Mouse (Mus musculus) neural tube, embryonic 11.5 days (tissue): ENCODE results near the gene Myo18a. TPM values are rescaled to one million over a fixed set of nuclear protein-coding genes. Genes with fewer than 3 reads are reported as not detected.
A peak's percentile ranks its signal among the peaks of the same experiment; 100 is the strongest.

Experiments used
- ATAC-seq: fragments of 200-750 bp; cut with Nextera tagmentation; 2 replicates; pipeline ENCODE4 v1.8.0; 2017; ENCODE audit warnings: moderate number of reproducible peaks, mild to moderate bottlenecking, moderate TSS enrichment, moderate library complexity; ENCODE audit not compliant: insufficient read depth, low FRiP score, low TSS enrichment
- DNase-seq: peaks from one replicate; pipeline ENCODE4 v3.0.0-alpha.2; 2015; ENCODE audit warnings: low spot score
- H3K27ac ChIP-seq: fragments of 300-500 bp; sonication (generic); 2 replicates; pipeline ENCODE4 v1.5.1; 2014; ENCODE audit warnings: low read depth, mild to moderate bottlenecking, low read length
- H3K27me3 ChIP-seq: fragments of 300-500 bp; sonication (generic); 2 replicates; pipeline ENCODE4 v1.6.1; 2014; ENCODE audit warnings: mild to moderate bottlenecking, low read length, mixed read lengths; ENCODE audit not compliant: control insufficient read depth, insufficient read depth
- H3K36me3 ChIP-seq: fragments of 300-500 bp; sonication (generic); 2 replicates; pipeline ENCODE4 v1.6.1; 2014; ENCODE audit warnings: mild to moderate bottlenecking, low read length, moderate library complexity, mixed read lengths; ENCODE audit not compliant: control insufficient read depth, insufficient read depth
- H3K4me1 ChIP-seq: fragments of 300-500 bp; sonication (generic); 2 replicates; pipeline ENCODE4 v1.6.1; 2014; ENCODE audit warnings: low read length, mixed read lengths; ENCODE audit not compliant: control insufficient read depth, insufficient read depth
- H3K4me2 ChIP-seq: fragments of 300-500 bp; sonication (generic); 2 replicates; pipeline ENCODE4 v1.6.1; 2014; ENCODE audit warnings: low read depth, mild to moderate bottlenecking, moderate library complexity
- H3K4me3 ChIP-seq: fragments of 300-500 bp; sonication (generic); 2 replicates; pipeline ENCODE4 v1.5.1; 2014; ENCODE audit warnings: low read depth, low read length
- H3K9ac ChIP-seq: fragments of 300-500 bp; sonication (generic); 2 replicates; pipeline ENCODE4 v1.6.1; 2014; ENCODE audit warnings: mild to moderate bottlenecking, low read length
- H3K9me3 ChIP-seq: fragments of 300-500 bp; sonication (generic); 2 replicates; pipeline ENCODE4 v1.6.1; 2016; ENCODE audit warnings: low read length; ENCODE audit not compliant: control insufficient read depth
- WGBS: fragments of 180-500 bp; shearing (Covaris S2); extraction: QIAGEN DNeasy Blood & Tissue Kit; methylation state at CpG from one replicate; pipeline ENCODE4 v1.1.7; 2014; 5-methylcytosine and 5-hydroxymethylcytosine counted together
- polyA plus RNA-seq: library from polyadenylated mRNA; unstranded; fragments of >200 nt; fragmentation: Nextera tagmentation; extraction: Ambion mirVana; gene quantifications from 2 replicates; pipeline ENCODE4 v1.2.1, GENCODE M21; 2014

Gene Myo18a
- polyA plus RNA-seq, 1 experiment from 2014 or later: 31.3 TPM

DNA sequence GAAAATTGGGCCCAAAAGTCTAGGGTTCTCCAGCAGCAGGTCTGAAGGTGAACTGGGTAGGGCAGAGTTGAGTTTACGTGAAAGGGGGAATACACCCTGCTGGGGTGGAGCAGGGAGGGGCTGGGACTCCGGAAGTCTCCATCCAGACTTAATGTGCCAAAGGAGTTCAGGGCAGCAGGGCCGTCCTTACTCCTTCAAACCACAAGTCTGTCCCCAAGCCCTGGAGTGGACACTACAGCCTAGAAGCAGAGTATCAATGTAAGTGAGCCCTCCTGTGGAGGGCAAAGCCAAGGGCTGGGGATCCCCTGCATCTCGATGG, 2.4 kb downstream of the Myo18a start:
- Histone ChIP-seq H3K27me3 (no peaks in the 10 kb centered on the region), H3K4me2 (peak overlapping the region; percentile 60; the same call in 1 of the 2 replicates), H3K9ac (no peak overlapping the region), H3K36me3 (no peaks in the 10 kb centered on the region), H3K4me1 (peaks cover 33% of the 10 kb centered on the region), H3K9me3 (no peaks in the 10 kb centered on the region), H3K4me3 (no peak overlapping the region), H3K27ac (no peak overlapping the region)
- WGBS: 40% methylated on average over 4 of the region's 4 CpGs
- ATAC-seq (no peak), DNase-seq (no peak)

DNA sequence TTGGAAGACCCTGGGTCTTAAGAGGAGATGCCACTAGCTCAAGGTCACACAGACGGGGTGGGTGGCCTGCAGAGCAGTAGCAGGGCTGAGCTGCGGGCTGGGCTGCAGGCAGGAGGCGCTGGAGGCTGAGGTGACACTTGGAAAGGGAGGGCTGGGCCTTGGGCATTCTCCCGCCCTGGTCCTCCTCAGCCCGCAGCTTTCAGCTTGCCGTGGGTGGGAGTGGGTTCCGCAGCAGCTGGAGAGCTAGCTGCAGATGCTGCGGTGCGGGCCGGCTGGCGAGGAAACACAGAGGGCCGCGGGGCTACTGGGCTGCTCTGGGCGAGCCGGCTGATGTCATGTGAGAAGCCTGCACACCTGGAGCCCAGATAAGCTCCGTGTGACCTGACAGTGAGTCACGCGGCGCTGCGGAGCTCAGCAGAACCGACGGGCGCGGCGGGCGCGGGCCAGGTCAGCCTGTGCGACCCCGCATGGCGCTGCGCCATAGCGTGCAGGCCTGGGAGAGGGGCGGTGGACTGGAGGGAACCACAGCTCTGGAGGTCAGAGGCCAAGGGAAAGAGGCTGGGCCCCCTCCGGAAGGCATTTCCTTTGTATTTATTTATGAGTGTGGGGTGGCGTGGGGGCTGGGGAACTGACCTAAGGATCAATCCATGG, 3.4 kb downstream of the Myo18a start:
- H3K4me2 ChIP-seq: peak overlapping the region; percentile 58
- peak; percentile 48 for DNase-seq
- 1% methylated on average over 35 of the region's 35 CpGs for WGBS
- peak overlapping the region; percentile 54; the same call in 1 of the 2 replicates for H3K27ac ChIP-seq
- H3K36me3 ChIP-seq: no peaks in the 10 kb centered on the region
- peak overlapping the region; percentile 47 for H3K9ac ChIP-seq
- H3K27me3 ChIP-seq: no peaks in the 10 kb centered on the region
- no peak for ATAC-seq
- no peaks in the 10 kb centered on the region for H3K9me3 ChIP-seq
- H3K4me3 ChIP-seq: peak overlapping the region; percentile 31
- H3K4me1 ChIP-seq: peaks cover 33% of the 10 kb centered on the region

DNA sequence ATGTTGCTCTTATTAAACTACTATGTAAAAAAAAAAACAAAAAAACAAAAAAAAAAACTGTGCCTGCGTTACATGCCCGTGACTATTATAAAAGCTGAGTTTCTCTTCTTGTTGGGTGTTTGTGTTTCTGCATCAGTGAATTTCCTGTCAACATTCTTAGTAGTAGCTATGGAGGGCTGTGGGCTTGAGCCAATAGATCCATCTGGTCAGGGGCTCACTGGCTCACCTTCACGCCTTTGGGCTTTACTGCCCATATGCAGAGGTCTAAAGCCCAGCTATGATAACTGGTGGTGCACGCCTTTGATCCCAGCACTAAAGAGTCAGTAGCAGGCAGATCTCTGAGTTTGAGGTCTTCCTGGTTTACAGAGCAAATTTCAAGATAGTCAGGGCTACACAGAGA, 6.5 kb downstream of the Myo18a start:
- Histone ChIP-seq H3K4me3 (no peak overlapping the region), H3K4me2 (no peak overlapping the region), H3K9me3 (no peaks in the 10 kb centered on the region), H3K27ac (no peak overlapping the region), H3K4me1 (peaks cover 23% of the 10 kb centered on the region), H3K9ac (no peak overlapping the region), H3K36me3 (no peaks in the 10 kb centered on the region), H3K27me3 (no peaks in the 10 kb centered on the region)
- 81% methylated on average over 4 of the region's 4 CpGs for WGBS
- DNase-seq (no peak), ATAC-seq (no peak)

DNA sequence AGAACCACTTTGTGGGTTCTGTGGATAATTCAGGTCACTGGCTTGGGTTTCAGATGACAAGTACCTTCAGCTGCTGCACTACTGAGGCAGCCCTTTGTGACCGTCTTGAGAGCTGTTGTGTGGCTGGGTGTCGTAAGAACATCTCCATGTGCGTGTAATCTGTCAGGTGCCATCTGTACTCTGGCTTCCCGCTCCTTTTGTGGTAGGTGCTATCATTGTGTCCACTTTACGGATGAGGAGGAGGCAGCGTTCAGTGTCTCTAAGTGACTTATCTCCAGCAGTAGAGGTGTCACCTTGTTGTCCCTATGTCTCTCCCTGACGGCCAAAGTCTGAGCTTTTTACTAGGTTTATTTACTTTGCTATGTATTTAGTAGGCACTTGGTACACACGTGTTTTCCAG, 7.3 kb downstream of the Myo18a start:
- Histone ChIP-seq H3K27me3 (no peaks in the 10 kb centered on the region), H3K36me3 (no peaks in the 10 kb centered on the region), H3K4me3 (no peak overlapping the region), H3K27ac (no peak overlapping the region), H3K4me1 (peaks cover 15% of the 10 kb centered on the region), H3K9ac (no peak overlapping the region), H3K9me3 (no peaks in the 10 kb centered on the region), H3K4me2 (no peak overlapping the region)
- WGBS: 79% methylated on average over 8 of the region's 8 CpGs
- DNase-seq (no peak), ATAC-seq (no peak)

DNA sequence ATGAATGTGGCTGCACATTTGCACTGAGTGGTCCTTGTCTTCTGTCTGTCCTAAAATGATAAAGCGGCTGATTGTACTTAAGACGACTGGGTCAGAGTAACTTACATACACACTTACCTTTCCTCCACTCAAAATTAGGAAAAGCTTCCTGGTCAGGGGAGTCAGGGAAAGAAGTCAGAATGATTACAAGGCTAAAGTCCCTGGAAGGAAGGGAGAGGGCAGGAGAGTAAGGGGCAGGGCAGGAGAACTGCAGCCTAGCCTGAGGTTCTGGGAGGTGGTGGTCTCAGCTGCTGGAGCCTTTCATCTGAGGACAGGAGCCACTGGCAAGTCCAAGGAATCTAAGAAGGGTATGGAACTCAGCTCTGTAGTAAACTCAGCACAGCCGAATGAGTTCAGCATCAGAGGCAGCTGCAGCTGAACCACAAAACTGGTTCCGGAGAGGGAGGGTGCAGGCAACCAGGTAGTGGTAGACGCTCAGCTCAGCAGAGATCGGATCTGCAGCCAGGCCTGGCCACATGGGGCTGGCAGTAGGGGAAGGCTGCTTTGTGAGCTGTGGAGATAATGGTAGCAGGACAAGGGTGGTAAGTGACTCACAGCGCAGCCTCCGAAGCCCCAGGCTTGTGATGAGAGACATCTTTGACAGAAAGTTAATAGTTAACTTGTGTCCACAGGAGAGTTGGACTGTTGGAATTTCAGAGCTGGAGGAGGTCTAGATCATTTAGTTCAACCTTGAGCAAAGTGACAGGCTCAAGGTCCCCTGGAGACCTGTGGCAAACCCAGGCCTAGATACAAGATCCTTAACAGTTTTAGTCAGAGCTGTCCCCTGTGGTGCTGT, 9.1 kb downstream of the Myo18a start:
- Histone ChIP-seq H3K27ac (no peak overlapping the region), H3K9ac (no peak overlapping the region), H3K4me3 (no peak overlapping the region), H3K9me3 (no peaks in the 10 kb centered on the region), H3K36me3 (no peaks in the 10 kb centered on the region), H3K4me2 (no peak overlapping the region), H3K4me1 (no peaks in the 10 kb centered on the region), H3K27me3 (no peaks in the 10 kb centered on the region)
- 62% methylated on average over 8 of the region's 8 CpGs for WGBS
- no peak for ATAC-seq
- DNase-seq: no peak

DNA sequence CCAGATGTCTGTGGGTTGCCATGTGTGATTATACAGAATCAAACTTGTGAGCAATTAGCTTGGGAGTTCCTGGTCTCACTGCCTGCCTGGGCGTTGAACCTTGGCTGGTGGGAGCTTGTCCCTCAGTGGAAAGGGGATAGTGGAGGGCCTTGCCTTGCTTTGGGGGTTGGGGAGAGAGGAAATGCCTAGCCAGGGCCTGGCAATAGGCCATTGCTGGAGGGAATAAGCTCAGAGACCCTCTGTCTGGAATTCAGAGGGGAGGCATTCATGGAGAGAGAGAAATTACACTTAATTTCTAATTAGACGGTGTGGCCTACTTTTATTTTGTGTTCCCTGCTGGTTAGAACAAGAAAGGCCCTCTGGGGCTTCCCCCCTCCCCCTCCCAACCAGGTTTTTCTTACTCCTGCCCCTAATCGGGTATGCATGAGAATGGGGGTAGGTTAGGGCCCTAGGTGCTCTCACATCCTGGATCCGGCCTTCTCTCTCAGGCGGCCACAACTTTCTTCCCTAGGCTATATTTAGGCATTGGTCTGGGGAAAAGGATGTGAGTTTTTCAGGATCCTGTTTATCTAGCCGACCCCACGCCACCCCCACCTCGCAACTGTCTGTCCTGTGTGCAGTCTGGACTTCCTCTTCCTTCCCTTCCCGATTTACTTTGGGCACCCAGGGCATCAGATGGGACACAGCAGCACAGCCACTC, 12.8 kb downstream of the Myo18a start:
- Histone ChIP-seq H3K27me3 (no peaks in the 10 kb centered on the region), H3K4me2 (no peak overlapping the region), H3K27ac (no peak overlapping the region), H3K36me3 (peaks cover 4% of the 10 kb centered on the region; the same call in 1 of the 2 replicates), H3K9me3 (no peaks in the 10 kb centered on the region), H3K9ac (no peak overlapping the region), H3K4me3 (no peak overlapping the region), H3K4me1 (0 out of 2 replicates have a peak, but pooled peaks cover 2% of the 10 kb centered on the region)
- WGBS: 52% methylated on average over 9 of the region's 9 CpGs
- ATAC-seq: no peak
- DNase-seq: no peak

DNA sequence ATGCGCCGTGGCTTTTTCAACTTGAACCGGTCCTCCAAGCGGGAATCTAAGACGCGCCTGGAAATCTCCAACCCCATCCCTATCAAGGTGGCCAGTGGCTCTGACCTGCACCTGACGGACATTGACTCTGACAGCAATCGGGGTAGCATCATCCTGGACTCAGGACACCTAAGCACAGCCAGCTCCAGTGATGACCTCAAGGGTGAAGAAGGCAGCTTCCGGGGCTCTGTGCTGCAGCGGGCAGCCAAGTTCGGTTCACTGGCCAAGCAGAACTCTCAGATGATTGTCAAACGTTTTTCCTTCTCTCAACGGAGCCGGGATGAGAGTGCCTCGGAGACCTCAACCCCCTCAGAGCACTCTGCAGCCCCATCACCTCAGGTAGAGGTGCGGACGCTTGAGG, 14.4 kb downstream of the Myo18a start:
- H3K27me3 ChIP-seq: no peaks in the 10 kb centered on the region
- H3K9me3 ChIP-seq: no peaks in the 10 kb centered on the region
- peaks cover 4% of the 10 kb centered on the region; the same call in 1 of the 2 replicates for H3K36me3 ChIP-seq
- ATAC-seq: no peak
- DNase-seq: no peak
- H3K27ac ChIP-seq: no peak overlapping the region
- H3K4me1 ChIP-seq: 0 out of 2 replicates have a peak, but pooled peaks cover 3% of the 10 kb centered on the region
- WGBS: 90% methylated on average over 17 of the region's 17 CpGs
- no peak overlapping the region for H3K4me3 ChIP-seq
- H3K4me2 ChIP-seq: no peak overlapping the region
- no peak overlapping the region for H3K9ac ChIP-seq

DNA sequence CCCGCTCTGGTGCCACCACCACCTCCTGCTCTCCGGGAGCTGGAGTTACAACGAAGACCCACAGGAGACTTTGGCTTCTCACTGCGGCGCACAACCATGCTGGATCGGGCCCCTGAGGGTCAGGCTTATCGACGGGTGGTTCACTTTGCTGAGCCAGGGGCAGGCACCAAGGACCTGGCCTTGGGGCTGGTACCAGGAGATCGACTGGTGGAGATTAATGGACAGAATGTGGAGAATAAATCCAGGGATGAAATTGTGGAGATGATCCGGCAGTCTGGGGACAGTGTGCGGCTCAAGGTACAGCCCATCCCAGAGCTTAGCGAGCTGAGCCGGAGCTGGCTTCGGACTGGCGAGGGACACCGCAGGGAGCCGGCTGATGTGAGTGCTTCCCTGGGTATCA, 14.9 kb downstream of the Myo18a start:
- H3K27me3 ChIP-seq: no peaks in the 10 kb centered on the region
- DNase-seq: no peak
- no peak overlapping the region for H3K4me3 ChIP-seq
- no peak overlapping the region for H3K9ac ChIP-seq
- no peak overlapping the region for H3K4me2 ChIP-seq
- peaks cover 4% of the 10 kb centered on the region; the same call in 1 of the 2 replicates for H3K36me3 ChIP-seq
- H3K9me3 ChIP-seq: no peaks in the 10 kb centered on the region
- ATAC-seq: no peak
- WGBS: 89% methylated on average over 17 of the region's 17 CpGs
- H3K4me1 ChIP-seq: 0 out of 2 replicates have a peak, but pooled peaks cover 3% of the 10 kb centered on the region
- no peak overlapping the region for H3K27ac ChIP-seq
